Mouse (Mus musculus): ENCODE results near the gene Actg2.
A peak's percentile ranks its signal among the peaks of the same experiment; 100 is the strongest.

GRCm38 (mm10) chr6:83510210-83510609 is 25.9 kb downstream of the Actg2 start:
- TF ChIP-seq EP300 (IDR thresholded peaks at IDR 0.05; ENCODE audit: low read depth) (no peak), CTCF (IDR thresholded peaks at IDR 0.05; ENCODE audit: low read depth) (peak; percentile 21)

Measured in liver, embryonic 14.5 days (tissue).